Mouse (Mus musculus) regulatory T cell (primary cell): ENCODE measurements at regions not wholly inside any gene's neighbourhood (a gene's known extent, or its start where the extent isn't known, plus 50 kb on each side); places are given as distances from the start of the nearest gene placed in this dataset.

Experiments
- in situ Hi-C: fragments of 300-600 bp; cut with MboI, MseI; formaldehyde crosslinking; loops from one replicate; pipeline ENCODE4 v1.15.1; 2025; ENCODE audit warnings: high pct_unique_total_duplicates

DNA sequence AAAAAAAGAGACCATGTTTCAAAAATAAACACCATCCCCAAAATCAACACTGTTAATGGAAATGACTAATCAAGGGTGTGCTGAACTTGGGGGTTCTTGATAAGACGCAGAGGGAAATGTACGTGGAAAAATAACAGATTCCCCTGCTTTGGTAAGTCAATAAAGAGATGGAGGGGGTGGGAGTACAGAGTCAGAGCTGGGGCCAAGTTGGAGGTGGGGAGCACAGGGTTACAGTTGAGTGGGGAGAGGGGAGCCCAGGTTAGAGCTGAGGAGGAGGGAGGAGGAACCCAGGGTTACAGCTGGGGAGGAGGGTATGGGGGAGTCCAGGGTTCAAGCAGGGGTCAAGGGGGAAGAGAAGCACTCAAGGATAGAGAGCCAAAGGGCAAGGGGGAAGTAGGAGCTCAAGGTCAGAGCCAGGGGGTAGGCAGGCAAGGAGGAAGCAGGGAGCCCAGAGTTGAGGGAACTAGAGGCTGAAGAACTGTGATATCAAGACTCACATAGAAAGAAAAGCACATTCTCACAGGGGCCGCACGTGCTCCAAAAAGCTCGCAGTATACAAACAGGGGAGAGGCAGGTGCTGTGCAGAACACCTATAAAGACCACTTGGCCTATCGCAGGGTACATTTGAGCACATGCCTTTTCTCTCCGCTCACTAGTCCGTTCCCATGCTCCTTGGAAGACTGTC is 246.4 kb downstream of the Sox9 start:
- in situ Hi-C loops = no loop called here

GRCm38 (mm10) chr11:113031405-113031804 is 249.4 kb downstream of the Sox9 start:
- in situ Hi-C loops = no loop called here

GRCm38 (mm10) chr11:113032487-113033228 is 250.6 kb downstream of the Sox9 start:
- in situ Hi-C loops = no loop called here

DNA sequence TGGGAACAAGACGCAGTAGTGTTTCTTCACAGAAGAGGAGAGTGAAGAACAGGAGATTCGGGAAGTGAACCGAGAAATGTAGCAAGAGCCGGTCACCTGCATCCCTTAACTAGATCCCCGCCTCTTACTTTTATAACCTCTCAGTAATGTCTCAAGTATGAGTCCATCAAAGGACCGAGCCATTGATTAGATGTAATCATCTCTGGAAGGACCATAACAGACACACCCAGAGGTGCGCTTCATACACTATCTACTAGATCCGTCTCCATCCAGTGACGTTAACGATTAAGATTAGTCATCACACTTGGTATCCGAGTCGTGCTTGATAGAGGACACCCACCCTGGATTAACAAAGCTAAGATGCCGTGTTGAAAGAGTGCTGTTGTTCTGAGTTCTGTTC is 252.9 kb downstream of the Sox9 start:
- in situ Hi-C loops = no loop called here

DNA sequence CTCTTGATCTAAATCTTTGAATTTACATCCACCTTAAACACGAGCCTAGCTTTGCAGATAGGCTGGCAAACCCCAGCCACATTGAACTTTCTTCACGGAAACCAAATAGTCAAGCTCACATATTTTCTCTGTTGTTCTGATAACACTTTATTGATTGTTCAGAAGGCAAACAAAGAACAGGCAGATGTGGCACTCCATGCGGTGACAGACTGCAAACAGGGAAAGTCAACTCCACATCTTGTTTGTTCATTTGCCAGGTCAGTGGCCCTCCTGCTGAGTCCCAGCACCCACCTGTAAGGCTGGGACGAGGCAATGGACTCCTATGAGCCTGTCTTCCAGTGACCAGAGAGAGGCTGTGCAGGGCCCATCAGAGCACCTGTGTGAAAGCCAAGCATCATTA is 255.7 kb downstream of the Sox9 start:
- in situ Hi-C loops = no loop called here

GRCm38 (mm10) chr11:113042710-113043109 is 260.7 kb downstream of the Sox9 start:
- in situ Hi-C loops = no loop called here

DNA sequence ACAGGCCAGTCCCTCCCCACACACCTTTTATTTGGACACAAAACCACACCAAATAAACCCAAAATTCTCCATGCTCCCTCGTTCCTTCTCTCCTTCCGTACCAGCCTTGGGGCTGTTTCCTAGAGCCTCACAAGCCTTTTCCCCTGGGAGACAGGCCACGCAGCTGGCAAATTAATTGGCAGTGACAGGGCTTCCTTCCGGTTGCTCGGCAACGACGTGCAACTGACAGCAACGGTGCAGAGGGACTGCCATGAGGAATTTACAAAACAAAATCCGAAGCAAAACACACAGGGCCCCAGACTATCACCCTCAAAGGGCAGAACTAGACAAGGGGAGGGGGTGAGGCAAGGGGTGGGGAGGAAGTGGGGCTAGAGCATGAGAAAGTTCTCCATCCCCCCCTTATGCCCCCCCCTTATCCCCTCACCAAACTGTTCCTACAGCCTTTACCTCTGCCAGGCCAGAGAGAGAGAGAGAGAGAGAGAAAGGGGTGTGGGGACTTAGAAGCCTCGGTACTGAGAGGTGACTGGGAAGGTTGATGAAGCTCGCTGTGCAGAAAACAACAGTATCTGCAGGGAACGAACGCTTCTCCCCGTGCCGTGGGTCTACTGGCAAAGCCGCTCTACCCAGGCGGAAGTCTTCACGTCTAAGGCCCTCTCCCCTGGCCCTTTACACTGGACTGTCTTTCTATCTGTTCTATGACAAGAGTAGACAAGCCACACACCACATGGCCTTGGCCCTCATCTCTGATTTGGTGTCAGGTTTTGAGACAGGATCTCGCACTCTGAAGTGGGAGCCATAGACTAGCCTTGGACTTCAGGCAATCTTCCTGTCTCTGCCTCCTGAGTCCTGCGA is 264.4 kb downstream of the Sox9 start:
- in situ Hi-C loops = no loop called here

DNA sequence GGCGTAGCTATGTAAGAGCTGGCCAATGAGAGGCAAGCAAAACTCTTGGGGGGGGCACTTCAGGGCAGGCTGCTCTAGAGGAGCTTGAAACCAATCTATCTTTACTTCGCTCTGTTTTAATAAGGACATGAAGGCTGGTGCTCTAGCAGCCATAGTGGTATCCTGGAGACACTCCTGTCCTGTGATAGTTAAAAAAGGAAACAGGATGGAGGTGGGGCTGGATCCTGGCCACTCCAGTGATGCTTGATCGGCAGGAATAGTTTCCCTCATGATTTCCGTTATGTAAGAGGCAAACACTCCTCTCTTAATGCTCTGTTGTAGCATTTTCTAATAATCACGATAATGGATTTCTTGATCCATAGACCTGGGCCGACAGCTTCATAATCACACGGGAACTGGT is 266.1 kb downstream of the Sox9 start:
- in situ Hi-C loops = no loop called here

- in situ Hi-C loops = no loop called here
These were observed 267.6 kb downstream of the Sox9 start for GRCm38 (mm10) chr11:113049593-113049992.

DNA sequence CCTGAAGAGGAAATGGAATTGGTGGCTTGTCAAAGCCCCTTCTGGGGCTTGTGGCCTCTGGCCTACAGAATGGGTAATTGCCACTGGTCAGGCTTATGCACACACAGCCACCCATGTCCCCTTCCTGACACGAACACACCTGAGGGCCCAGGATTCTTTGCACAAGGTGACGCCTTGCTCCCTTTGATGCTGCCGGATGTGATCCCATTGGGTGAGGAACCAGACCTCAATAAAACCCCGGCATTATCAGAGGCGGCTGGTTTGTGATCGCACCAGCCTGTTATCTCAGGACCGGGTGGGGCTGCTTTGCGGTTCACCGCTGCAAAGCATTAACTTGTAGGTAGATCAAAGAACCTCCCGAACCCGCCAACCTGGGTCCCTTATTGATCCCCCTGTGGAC is 270.5 kb downstream of the Sox9 start:
- in situ Hi-C loops = no loop called here

- in situ Hi-C loops = no loop called here
These were observed 274.1 kb downstream of the Sox9 start for GRCm38 (mm10) chr11:113056042-113056632.

DNA sequence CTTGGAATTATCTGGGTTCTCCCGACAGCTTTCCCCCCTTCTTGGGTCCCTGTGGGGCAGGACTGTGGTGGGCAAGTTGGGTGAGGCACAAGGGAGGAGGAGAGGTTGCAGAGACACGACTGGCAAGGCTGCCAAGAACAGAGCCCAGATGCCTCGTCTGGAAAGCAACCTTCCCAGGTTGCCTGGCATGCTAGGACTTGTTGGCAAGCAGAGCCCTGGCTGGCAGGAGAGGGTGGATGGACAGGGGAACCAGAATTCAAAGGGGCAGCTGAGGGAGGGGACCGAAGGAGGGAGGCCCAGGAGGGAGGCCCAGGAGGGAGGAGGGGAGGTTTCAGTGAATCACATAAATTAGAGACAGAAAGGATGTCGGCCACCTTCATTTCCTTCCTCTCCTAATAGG is 274.8 kb downstream of the Sox9 start:
- in situ Hi-C loops = no loop called here

- in situ Hi-C loops = no loop called here
These were observed 288.3 kb downstream of the Sox9 start for GRCm38 (mm10) chr11:113070365-113070764.

- in situ Hi-C loops = no loop called here
These were observed 289.9 kb downstream of the Sox9 start for GRCm38 (mm10) chr11:113071942-113072341.

GRCm38 (mm10) chr11:113074328-113074727 is 292.3 kb downstream of the Sox9 start:
- in situ Hi-C loops = no loop called here

DNA sequence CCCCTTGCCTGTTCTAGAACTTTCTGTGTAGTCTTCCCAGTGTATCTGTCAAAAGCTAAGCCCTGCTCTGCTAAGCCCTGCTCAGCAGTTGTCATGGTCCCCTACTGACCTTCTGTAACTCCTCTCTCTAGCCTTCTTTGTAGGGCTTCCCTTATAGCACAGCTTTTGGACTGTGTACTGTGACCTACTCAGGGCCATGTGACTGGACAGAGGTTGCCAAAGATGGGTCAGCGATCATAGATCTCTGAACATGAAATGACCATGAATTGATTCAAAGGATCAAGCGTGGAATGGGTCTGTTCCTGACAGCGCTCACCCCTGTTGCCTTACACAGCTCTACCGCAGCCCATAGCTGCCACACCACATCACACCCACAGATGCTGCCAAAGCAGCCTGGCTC is 294.3 kb downstream of the Sox9 start:
- in situ Hi-C loops = loop anchor here (25.0 kb wide), 1 partner anchor 1289 kb away; no protein-coding TSS in a partner anchor

- in situ Hi-C loops = loop anchor here (25.0 kb wide), 1 partner anchor 1293 kb away; no protein-coding TSS in a partner anchor
These were observed 298.3 kb downstream of the Sox9 start for GRCm38 (mm10) chr11:113080311-113080710.

- in situ Hi-C loops = loop anchor here (25.0 kb wide), 1 partner anchor 1297 kb away; no protein-coding TSS in a partner anchor
These were observed 302.4 kb downstream of the Sox9 start for GRCm38 (mm10) chr11:113084442-113084841.

- in situ Hi-C loops = loop anchor here (25.0 kb wide), 1 partner anchor 1298 kb away; no protein-coding TSS in a partner anchor
These were observed 303.5 kb downstream of the Sox9 start for GRCm38 (mm10) chr11:113085556-113085955.

GRCm38 (mm10) chr11:113087084-113087483 is 305.1 kb downstream of the Sox9 start:
- in situ Hi-C loops = loop anchor here (25.0 kb wide), 1 partner anchor 1300 kb away; no protein-coding TSS in a partner anchor

DNA sequence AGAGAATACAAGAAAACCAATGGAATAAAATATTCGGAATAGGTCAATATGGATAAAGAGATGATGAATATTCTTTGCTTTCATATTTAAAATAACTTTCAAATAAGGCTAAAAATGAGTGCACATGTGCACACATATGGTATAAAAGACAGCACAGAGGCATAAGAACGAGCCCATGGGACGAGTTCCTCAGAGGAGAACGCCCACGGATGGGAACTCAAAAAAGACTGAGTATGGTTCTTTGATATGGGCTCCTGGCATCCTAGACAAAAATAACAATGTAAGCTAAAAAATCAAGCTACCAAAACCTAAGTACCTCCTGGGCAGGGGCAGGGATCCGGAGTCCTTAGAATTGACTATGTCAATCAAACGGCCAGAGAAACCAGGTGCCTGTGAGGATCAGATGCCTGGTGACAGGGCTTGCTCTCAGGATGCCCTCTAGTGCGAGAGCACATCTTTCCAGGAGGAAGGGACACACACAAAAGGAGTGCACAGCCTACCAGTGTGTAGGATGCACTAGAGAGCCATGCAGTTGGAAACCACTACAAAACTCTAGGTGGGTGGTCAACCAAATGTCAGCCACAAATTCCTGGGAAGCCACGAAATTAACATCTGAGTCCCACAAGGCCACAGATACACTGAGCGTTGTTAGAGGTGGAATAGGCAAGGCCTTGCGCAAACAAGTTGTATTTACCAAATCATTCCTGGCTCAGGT is 307.8 kb downstream of the Sox9 start:
- in situ Hi-C loops = loop anchor here (25.0 kb wide), 1 partner anchor 1302 kb away; no protein-coding TSS in a partner anchor
